Mouse (Mus musculus): Measurements from ENCODE around the gene Wfdc11. TPM values are rescaled to one million over a fixed set of nuclear protein-coding genes. Genes with fewer than 3 reads are reported as not detected.
"Not testable (repeated sequence)": the region's sequence is repeated elsewhere in the genome, so short reads cannot be mapped to it uniquely, and the experiment has no call there.

Wfdc11 gene
- polyA plus RNA-seq, 1 experiment, result not detected

DNA sequence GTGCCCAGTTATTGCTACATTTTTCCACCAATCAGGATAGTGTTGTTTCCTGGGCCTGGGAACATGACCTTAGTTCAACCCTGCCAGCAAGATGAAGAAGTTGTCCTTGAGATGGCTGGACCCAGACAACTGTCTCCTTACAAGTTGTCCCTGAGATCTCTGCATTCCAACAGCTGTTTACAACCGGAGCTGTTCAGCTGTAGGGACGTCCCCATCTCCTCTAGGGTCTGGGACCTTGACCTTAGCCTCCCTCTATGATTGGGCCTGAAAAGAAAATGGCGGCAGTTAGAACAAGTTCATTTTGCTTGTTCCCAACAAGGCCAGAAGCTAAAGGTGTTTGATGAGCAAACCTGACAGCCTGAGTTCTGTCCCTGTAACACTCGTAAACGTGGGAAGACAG is 54.8 kb downstream of the Wfdc11 start:
- no peak overlapping the region for H3K4me3 ChIP-seq (replicated peaks; ENCODE audit: control insufficient read depth, low read depth, low read length)
- 77% methylated on average over 5 of the region's 5 CpGs for WGBS
- no peak overlapping the region for H3K27ac ChIP-seq (ENCODE audit: control insufficient read depth, insufficient read depth, low read depth, low read length, poor library complexity)
- H3K4me1 ChIP-seq (ENCODE audit: control insufficient read depth, insufficient read depth, low read length), result no peaks in the 10 kb centered on the region
- TF ChIP-seq CTCF (IDR thresholded peaks at IDR 0.05; ENCODE audit: control insufficient read depth, insufficient read depth, low read length) (no peak), POLR2A (IDR thresholded peaks at IDR 0.05; ENCODE audit: borderline replicate concordance, control insufficient read depth, low read depth, low read length) (no peak)

DNA sequence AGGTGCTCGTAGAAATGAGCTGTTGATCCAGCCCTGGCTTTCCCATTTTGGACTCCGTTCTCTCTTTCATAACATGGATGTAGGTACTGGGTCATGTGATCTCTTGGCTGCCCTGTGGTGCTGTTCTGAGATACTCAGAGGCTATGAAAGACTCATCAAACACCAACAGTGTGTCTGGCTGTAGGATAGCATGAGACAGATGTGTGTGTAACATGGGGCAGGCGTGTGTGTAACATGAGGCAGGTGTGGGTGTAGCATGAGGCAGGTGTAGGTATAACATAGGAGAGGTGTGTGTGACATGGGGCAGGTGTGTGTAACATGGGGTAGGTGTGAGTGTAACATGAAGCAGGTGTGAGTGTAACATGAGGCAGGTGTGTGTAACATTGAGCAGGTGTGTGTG is 58.5 kb downstream of the Wfdc11 start:
- TF ChIP-seq POLR2A (IDR thresholded peaks at IDR 0.05; ENCODE audit: borderline replicate concordance, control insufficient read depth, low read depth, low read length) (no peak), CTCF (IDR thresholded peaks at IDR 0.05; ENCODE audit: control insufficient read depth, insufficient read depth, low read length) (no peak)
- Histone ChIP-seq H3K27ac (ENCODE audit: control insufficient read depth, insufficient read depth, low read depth, low read length, poor library complexity) (no peak overlapping the region), H3K4me1 (ENCODE audit: control insufficient read depth, insufficient read depth, low read length) (no peaks in the 10 kb centered on the region), H3K4me3 (replicated peaks; ENCODE audit: control insufficient read depth, low read depth, low read length) (no peak overlapping the region)
- 83% methylated on average over 3 of the region's 3 CpGs for WGBS

DNA sequence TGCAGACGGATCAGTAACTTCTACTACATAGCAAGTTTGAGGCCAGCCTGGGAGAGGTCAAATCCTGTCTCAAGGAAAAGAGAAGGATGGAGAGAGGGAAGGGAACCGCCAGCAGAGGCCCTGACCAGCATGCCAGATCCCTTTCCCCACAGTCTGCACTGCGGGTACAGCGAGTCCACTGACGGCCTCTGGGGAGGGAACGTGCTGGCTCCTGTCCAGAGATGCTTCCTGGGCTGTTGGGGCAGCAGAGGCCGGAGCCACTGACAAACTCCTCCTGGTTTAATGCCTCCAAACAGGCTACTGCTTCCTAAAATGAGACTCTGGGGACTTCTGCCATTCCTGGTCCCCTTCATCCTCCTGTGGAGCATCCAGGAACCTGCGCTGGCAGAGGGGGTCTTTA is 60.4 kb downstream of the Wfdc11 start, which contains the start of the genes Wfdc6b and Wfdc8:
Gene Wfdc6b (plus strand): TSS at position 52 of the 400 bp plus-strand sequence.
Gene Wfdc8 (minus strand): TSS at position 156 of the 400 bp plus-strand sequence.
- not testable (repeated sequence) for H3K27ac ChIP-seq (ENCODE audit: control insufficient read depth, insufficient read depth, low read depth, low read length, poor library complexity); H3K4me3 ChIP-seq (replicated peaks; ENCODE audit: control insufficient read depth, low read depth, low read length); H3K4me1 ChIP-seq (ENCODE audit: control insufficient read depth, insufficient read depth, low read length)
- WGBS, result 62% methylated on average over 8 of the region's 8 CpGs

Other genes with a start within 250 kb of the Wfdc11 start
- 12.6 and 22.1 TPM in 2 replicates for gene Sdc4, start 230.2 kb downstream of the Wfdc11 start, polyA plus RNA-seq (2011; ENCODE audit: insufficient read depth, insufficient read length, low replicate concordance, missing spikeins)
- 10.1 and 26.7 TPM in 2 replicates for gene Sys1, start 217.1 kb downstream of the Wfdc11 start, polyA plus RNA-seq (2011; ENCODE audit: insufficient read depth, insufficient read length, low replicate concordance, missing spikeins)
- not detected in 2 replicates for gene Gm20458, start 213.1 kb downstream of the Wfdc11 start, polyA plus RNA-seq (2011; ENCODE audit: insufficient read depth, insufficient read length, low replicate concordance, missing spikeins)
- not detected in 2 replicates for gene Trp53tg5, start 200.4 kb downstream of the Wfdc11 start, polyA plus RNA-seq (2011; ENCODE audit: insufficient read depth, insufficient read length, low replicate concordance, missing spikeins)
- gene Dbndd2, start 188.0 kb downstream of the Wfdc11 start, polyA plus RNA-seq (2011; ENCODE audit: insufficient read depth, insufficient read length, low replicate concordance, missing spikeins), result 7.5 and 8.1 TPM in 2 replicates
- 27.8 and 39.1 TPM in 2 replicates for gene Pigt, start 176.6 kb downstream of the Wfdc11 start, polyA plus RNA-seq (2011; ENCODE audit: insufficient read depth, insufficient read length, low replicate concordance, missing spikeins)
- 2.8 TPM in 1 of 2 replicates, not detected in the other for gene Wfdc2, start 111.7 kb downstream of the Wfdc11 start, polyA plus RNA-seq (2011; ENCODE audit: insufficient read depth, insufficient read length, low replicate concordance, missing spikeins)
- not detected in 2 replicates for gene Spint3, start 100.6 kb downstream of the Wfdc11 start, polyA plus RNA-seq (2011; ENCODE audit: insufficient read depth, insufficient read length, low replicate concordance, missing spikeins)
- gene Wfdc6a, start 88.6 kb downstream of the Wfdc11 start, polyA plus RNA-seq (2011; ENCODE audit: insufficient read depth, insufficient read length, low replicate concordance, missing spikeins), result not detected in 2 replicates
- not detected in 2 replicates for gene Eppin, start 80.5 kb downstream of the Wfdc11 start, polyA plus RNA-seq (2011; ENCODE audit: insufficient read depth, insufficient read length, low replicate concordance, missing spikeins)
- not detected in 2 replicates for gene Wfdc6b, start 60.6 kb downstream of the Wfdc11 start, polyA plus RNA-seq (2011; ENCODE audit: insufficient read depth, insufficient read length, low replicate concordance, missing spikeins)
- gene Wfdc8, start 60.5 kb downstream of the Wfdc11 start, polyA plus RNA-seq (2011; ENCODE audit: insufficient read depth, insufficient read length, low replicate concordance, missing spikeins), result not detected in 2 replicates
- not detected in 2 replicates for gene Wfdc16, start 35.3 kb downstream of the Wfdc11 start, polyA plus RNA-seq (2011; ENCODE audit: insufficient read depth, insufficient read length, low replicate concordance, missing spikeins)
- not detected in 2 replicates for gene Wfdc10, start 18.0 kb downstream of the Wfdc11 start, polyA plus RNA-seq (2011; ENCODE audit: insufficient read depth, insufficient read length, low replicate concordance, missing spikeins)
- gene Wfdc9, start 17.5 kb downstream of the Wfdc11 start, polyA plus RNA-seq (2011; ENCODE audit: insufficient read depth, insufficient read length, low replicate concordance, missing spikeins), result not detected in 2 replicates
- gene Wfdc13, start 11.0 kb upstream of the Wfdc11 start, polyA plus RNA-seq (2011; ENCODE audit: insufficient read depth, insufficient read length, low replicate concordance, missing spikeins), result not detected in 2 replicates
- not detected in 2 replicates for gene Spint4, start 24.4 kb upstream of the Wfdc11 start, polyA plus RNA-seq (2011; ENCODE audit: insufficient read depth, insufficient read length, low replicate concordance, missing spikeins)
- not detected in 2 replicates for gene Spint5, start 41.2 kb upstream of the Wfdc11 start, polyA plus RNA-seq (2011; ENCODE audit: insufficient read depth, insufficient read length, low replicate concordance, missing spikeins)
- 2.1 and 2.2 TPM in 2 replicates for gene Wfdc3, start 71.8 kb upstream of the Wfdc11 start, polyA plus RNA-seq (2011; ENCODE audit: insufficient read depth, insufficient read length, low replicate concordance, missing spikeins)
- 35.3 and 47.6 TPM in 2 replicates for gene Dnttip1, start 71.9 kb upstream of the Wfdc11 start, polyA plus RNA-seq (2011; ENCODE audit: insufficient read depth, insufficient read length, low replicate concordance, missing spikeins)
- gene Ube2c, start 95.8 kb upstream of the Wfdc11 start, polyA plus RNA-seq (2011; ENCODE audit: insufficient read depth, insufficient read length, low replicate concordance, missing spikeins), result 261 and 459 TPM in 2 replicates
- 9.6 and 12.2 TPM in 2 replicates for gene Tnnc2, start 105.9 kb upstream of the Wfdc11 start, polyA plus RNA-seq (2011; ENCODE audit: insufficient read depth, insufficient read length, low replicate concordance, missing spikeins)
- gene Snx21, start 111.7 kb upstream of the Wfdc11 start, polyA plus RNA-seq (2011; ENCODE audit: insufficient read depth, insufficient read length, low replicate concordance, missing spikeins), result 2.3 and 5.8 TPM in 2 replicates
- gene Acot8, start 130.8 kb upstream of the Wfdc11 start, polyA plus RNA-seq (2011; ENCODE audit: insufficient read depth, insufficient read length, low replicate concordance, missing spikeins), result 16.5 and 36.5 TPM in 2 replicates
- gene Zswim3, start 131.0 kb upstream of the Wfdc11 start, polyA plus RNA-seq (2011; ENCODE audit: insufficient read depth, insufficient read length, low replicate concordance, missing spikeins), result 3.4 and 4.4 TPM in 2 replicates
- gene Zswim1, start 148.6 kb upstream of the Wfdc11 start, polyA plus RNA-seq (2011; ENCODE audit: insufficient read depth, insufficient read length, low replicate concordance, missing spikeins), result 2.1 and 3.7 TPM in 2 replicates
- not detected in 2 replicates for gene Spata25, start 154.4 kb upstream of the Wfdc11 start, polyA plus RNA-seq (2011; ENCODE audit: insufficient read depth, insufficient read length, low replicate concordance, missing spikeins)
- gene Ctsa, start 158.8 kb upstream of the Wfdc11 start, polyA plus RNA-seq (2011; ENCODE audit: insufficient read depth, insufficient read length, low replicate concordance, missing spikeins), result 61.0 and 109 TPM in 2 replicates
- 0.97 TPM in 1 of 2 replicates, not detected in the other for gene Neurl2, start 159.4 kb upstream of the Wfdc11 start, polyA plus RNA-seq (2011; ENCODE audit: insufficient read depth, insufficient read length, low replicate concordance, missing spikeins)
- 2.4 and 6.5 TPM in 2 replicates for gene Pltp, start 183.6 kb upstream of the Wfdc11 start, polyA plus RNA-seq (2011; ENCODE audit: insufficient read depth, insufficient read length, low replicate concordance, missing spikeins)
- 24.8 and 31.6 TPM in 2 replicates for gene Pcif1, start 205.2 kb upstream of the Wfdc11 start, polyA plus RNA-seq (2011; ENCODE audit: insufficient read depth, insufficient read length, low replicate concordance, missing spikeins)
- gene Zfp335, start 237.7 kb upstream of the Wfdc11 start, polyA plus RNA-seq (2011; ENCODE audit: insufficient read depth, insufficient read length, low replicate concordance, missing spikeins), result 17.1 and 35.2 TPM in 2 replicates

Data from bone marrow, adult 2 months (tissue).